Mouse (Mus musculus): ENCODE results near the gene Jpt1. TPM values are rescaled to one million over a fixed set of nuclear protein-coding genes. Genes with fewer than 3 reads are reported as not detected.
"Not testable (repeated sequence)": the region's sequence is repeated elsewhere in the genome, so short reads cannot be mapped to it uniquely, and the experiment has no call there.

The Jpt1 gene
- polyA plus RNA-seq, 1 experiment: 147 TPM

- TF ChIP-seq POLR2A (IDR thresholded peaks at IDR 0.05; ENCODE audit: borderline replicate concordance, extremely low read depth, low read depth, low read length): no peak
- TF ChIP-seq CTCF (IDR thresholded peaks at IDR 0.05; ENCODE audit: insufficient read depth, low read length): no peak
- Histone ChIP-seq H3K4me3 (replicated peaks; ENCODE audit: extremely low read depth, low read depth, low read length) (no peak overlapping the region), H3K4me1 (ENCODE audit: control insufficient read depth, insufficient read depth, low read length) (peaks cover 9% of the 10 kb centered on the region)
- DNase-seq: no peak
- 76% methylated on average over 9 of the region's 9 CpGs for WGBS
These were observed 35.8 kb downstream of the Jpt1 start for GRCm38 (mm10) chr11:115478296-115478938.

- H3K4me3 ChIP-seq (replicated peaks; ENCODE audit: extremely low read depth, low read depth, low read length); DNase-seq: not testable (repeated sequence)
- H3K4me1 ChIP-seq (ENCODE audit: control insufficient read depth, insufficient read depth, low read length): peaks cover 12% of the 10 kb centered on the region
- 59% methylated on average over 7 of the region's 7 CpGs for WGBS
These were observed 36.8 kb downstream of the Jpt1 start for GRCm38 (mm10) chr11:115477388-115477787.

- not testable (repeated sequence) for DNase-seq; H3K4me3 ChIP-seq (replicated peaks; ENCODE audit: extremely low read depth, low read depth, low read length)
- WGBS: 74% methylated on average over 4 of the region's 4 CpGs
- peaks cover 12% of the 10 kb centered on the region for H3K4me1 ChIP-seq (ENCODE audit: control insufficient read depth, insufficient read depth, low read length)
These were observed 37.6 kb downstream of the Jpt1 start for GRCm38 (mm10) chr11:115476630-115477029.

- Histone ChIP-seq H3K4me1 (ENCODE audit: control insufficient read depth, insufficient read depth, low read length) (peaks cover 12% of the 10 kb centered on the region), H3K4me3 (replicated peaks; ENCODE audit: extremely low read depth, low read depth, low read length) (peak overlapping the region; percentile 98)
- WGBS: 2% methylated on average over 28 of the region's 28 CpGs
- no peak for TF ChIP-seq POLR2A (IDR thresholded peaks at IDR 0.05; ENCODE audit: borderline replicate concordance, extremely low read depth, low read depth, low read length)
- no peak for DNase-seq
These were observed 38.4 kb downstream of the Jpt1 start for GRCm38 (mm10) chr11:115475758-115476237.

GRCm38 (mm10) chr11:115475025-115475757, 39.0 kb downstream of the Jpt1 start, which contains the start of gene Armc7:
Gene Armc7, plus strand, starts transcription at chr11:115475667.
- peak; percentile 94 for DNase-seq
- TF ChIP-seq POLR2A (IDR thresholded peaks at IDR 0.05; ENCODE audit: borderline replicate concordance, extremely low read depth, low read depth, low read length) (peak; percentile 59; the same call in 1 of the 2 replicates), CTCF (IDR thresholded peaks at IDR 0.05; ENCODE audit: insufficient read depth, low read length) (no peak)
- WGBS: 1% methylated on average over 26 of the region's 26 CpGs
- H3K4me1 ChIP-seq (ENCODE audit: control insufficient read depth, insufficient read depth, low read length): peaks cover 12% of the 10 kb centered on the region
- H3K4me3 ChIP-seq (replicated peaks; ENCODE audit: extremely low read depth, low read depth, low read length): peak within 1 kb of the TSS; percentile 98

- H3K4me3 ChIP-seq (replicated peaks; ENCODE audit: extremely low read depth, low read depth, low read length): no peak overlapping the region
- DNase-seq: peak; percentile 94
- TF ChIP-seq POLR2A (IDR thresholded peaks at IDR 0.05; ENCODE audit: borderline replicate concordance, extremely low read depth, low read depth, low read length) (peak; percentile 27; the same call in 1 of the 2 replicates), CTCF (IDR thresholded peaks at IDR 0.05; ENCODE audit: insufficient read depth, low read length) (peak; percentile 97)
- peaks cover 12% of the 10 kb centered on the region for H3K4me1 ChIP-seq (ENCODE audit: control insufficient read depth, insufficient read depth, low read length)
- WGBS: 10% methylated on average over 15 of the region's 15 CpGs
These were observed 40.4 kb downstream of the Jpt1 start for GRCm38 (mm10) chr11:115473626-115474275.

GRCm38 (mm10) chr11:115472183-115472582, 42.0 kb downstream of the Jpt1 start:
- DNase-seq: no peak
- Histone ChIP-seq H3K4me3 (replicated peaks; ENCODE audit: extremely low read depth, low read depth, low read length) (no peak overlapping the region), H3K4me1 (ENCODE audit: control insufficient read depth, insufficient read depth, low read length) (peaks cover 12% of the 10 kb centered on the region)
- WGBS: 63% methylated on average over 7 of the region's 7 CpGs
- TF ChIP-seq CTCF (IDR thresholded peaks at IDR 0.05; ENCODE audit: insufficient read depth, low read length) (no peak), POLR2A (IDR thresholded peaks at IDR 0.05; ENCODE audit: borderline replicate concordance, extremely low read depth, low read depth, low read length) (no peak)

- DNase-seq: no peak
- Histone ChIP-seq H3K4me3 (replicated peaks; ENCODE audit: extremely low read depth, low read depth, low read length) (no peak overlapping the region), H3K4me1 (ENCODE audit: control insufficient read depth, insufficient read depth, low read length) (no peaks in the 10 kb centered on the region)
- WGBS: 57% methylated on average over 4 of the region's 4 CpGs
- no peak for TF ChIP-seq POLR2A (IDR thresholded peaks at IDR 0.05; ENCODE audit: borderline replicate concordance, extremely low read depth, low read depth, low read length)
- no peak for TF ChIP-seq CTCF (IDR thresholded peaks at IDR 0.05; ENCODE audit: insufficient read depth, low read length)
These were observed 47.0 kb downstream of the Jpt1 start for GRCm38 (mm10) chr11:115467217-115467618.

GRCm38 (mm10) chr11:115464851-115465250, 49.3 kb downstream of the Jpt1 start:
- Histone ChIP-seq H3K4me1 (ENCODE audit: control insufficient read depth, insufficient read depth, low read length) (no peaks in the 10 kb centered on the region), H3K4me3 (replicated peaks; ENCODE audit: extremely low read depth, low read depth, low read length) (no peak overlapping the region)
- no peak for DNase-seq
- 79% methylated on average over 8 of the region's 8 CpGs for WGBS
- no peak for TF ChIP-seq POLR2A (IDR thresholded peaks at IDR 0.05; ENCODE audit: borderline replicate concordance, extremely low read depth, low read depth, low read length)
- TF ChIP-seq CTCF (IDR thresholded peaks at IDR 0.05; ENCODE audit: insufficient read depth, low read length): no peak
